Mouse (Mus musculus) spleen, postnatal 36 days (tissue): ENCODE results near the gene Mmp17.
"Not testable (repeated sequence)": the region's sequence is repeated elsewhere in the genome, so short reads cannot be mapped to it uniquely, and the experiment has no call there.

Experiments
- DNase-seq, 2 experiments: peaks; one replicate each; pipeline ENCODE4 v3.0.0; 2022; ENCODE audit warnings: low spot score in 2 of 2, mixed read lengths in 1 of 2

Mmp17 gene

DNA sequence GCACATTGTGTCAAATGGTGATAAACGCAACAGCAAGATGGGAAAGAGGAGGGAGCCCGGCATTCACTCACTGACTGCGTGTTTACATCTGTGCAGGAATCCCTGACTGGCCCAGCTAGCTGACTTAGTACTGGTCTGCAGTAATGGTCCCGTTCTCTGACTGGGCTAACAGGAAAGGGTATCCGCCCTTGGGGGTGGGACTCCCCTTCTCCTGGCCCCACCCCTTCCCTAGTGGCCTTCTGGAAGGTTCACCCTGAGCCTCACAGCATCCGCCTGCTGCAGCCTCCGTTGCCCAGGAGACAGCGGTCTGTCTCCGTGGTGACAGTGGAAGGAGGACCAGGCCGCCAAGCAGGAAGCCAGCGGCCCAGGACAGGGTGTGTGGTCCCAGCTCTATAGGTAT is 6.9 kb downstream of the Mmp17 start:
- no peak for DNase-seq

DNA sequence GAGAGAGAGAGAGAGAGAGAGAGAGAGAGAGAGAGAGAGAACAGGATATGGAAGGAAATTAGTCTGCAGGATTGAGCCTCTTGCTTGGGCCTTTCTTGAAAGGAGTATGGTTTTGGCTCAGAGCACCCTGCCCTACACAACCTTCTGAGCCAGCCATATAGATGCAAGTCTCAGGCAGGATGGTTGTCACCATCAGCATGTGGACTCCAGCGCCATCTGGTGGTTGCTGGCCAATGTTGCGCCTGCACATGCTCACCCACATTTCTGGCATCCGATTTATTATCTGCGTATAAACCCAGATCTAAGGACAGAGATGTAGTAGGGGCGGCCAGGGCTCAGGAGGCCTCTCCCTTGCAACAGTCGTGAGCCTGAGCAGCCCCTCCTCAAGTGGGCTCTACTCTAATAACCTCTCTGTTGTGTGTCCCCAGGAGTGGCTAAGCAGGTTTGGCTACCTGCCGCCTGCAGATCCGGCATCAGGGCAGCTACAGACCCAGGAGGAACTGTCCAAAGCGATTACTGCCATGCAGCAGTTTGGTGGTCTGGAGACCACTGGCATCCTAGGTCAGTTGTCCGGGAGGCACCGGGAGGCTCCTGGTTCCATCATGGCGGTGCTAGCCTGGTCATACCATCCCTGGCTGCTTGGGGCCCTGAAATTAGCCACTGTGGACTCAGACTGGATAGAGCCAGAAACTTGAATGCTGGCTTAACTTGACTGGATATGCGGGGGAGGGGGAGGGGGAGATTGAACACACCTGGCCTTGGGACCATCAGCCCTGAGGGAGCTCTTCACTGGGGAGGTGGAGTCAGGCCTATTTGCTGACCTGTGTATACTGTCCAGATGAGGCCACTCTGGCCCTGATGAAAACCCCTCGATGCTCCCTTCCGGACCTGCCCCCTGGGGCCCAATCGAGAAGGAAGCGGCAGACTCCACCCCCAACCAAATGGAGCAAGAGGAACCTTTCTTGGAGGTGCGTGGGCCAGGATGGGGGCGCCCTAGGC is 10.4 kb downstream of the Mmp17 start:
- peak; percentile 58 to 62 for DNase-seq

DNA sequence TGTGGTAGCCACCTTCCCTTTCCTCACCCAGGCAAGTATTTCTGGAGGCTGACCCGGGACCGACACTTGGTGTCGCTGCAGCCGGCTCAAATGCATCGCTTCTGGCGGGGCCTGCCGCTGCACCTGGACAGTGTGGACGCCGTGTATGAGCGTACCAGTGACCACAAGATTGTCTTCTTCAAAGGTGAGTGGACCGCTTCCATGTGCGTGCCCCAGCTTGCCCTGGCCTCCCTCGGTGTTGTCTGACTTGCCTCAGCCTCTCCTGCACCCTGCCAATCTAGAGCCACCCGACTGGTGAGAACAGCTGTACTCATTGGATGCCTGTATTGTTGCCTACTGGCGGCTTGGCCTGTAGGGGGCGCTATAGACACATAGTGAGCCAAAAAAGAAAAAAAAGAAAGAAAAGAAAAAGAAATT is 18.1 kb downstream of the Mmp17 start:
- DNase-seq: no peak

DNA sequence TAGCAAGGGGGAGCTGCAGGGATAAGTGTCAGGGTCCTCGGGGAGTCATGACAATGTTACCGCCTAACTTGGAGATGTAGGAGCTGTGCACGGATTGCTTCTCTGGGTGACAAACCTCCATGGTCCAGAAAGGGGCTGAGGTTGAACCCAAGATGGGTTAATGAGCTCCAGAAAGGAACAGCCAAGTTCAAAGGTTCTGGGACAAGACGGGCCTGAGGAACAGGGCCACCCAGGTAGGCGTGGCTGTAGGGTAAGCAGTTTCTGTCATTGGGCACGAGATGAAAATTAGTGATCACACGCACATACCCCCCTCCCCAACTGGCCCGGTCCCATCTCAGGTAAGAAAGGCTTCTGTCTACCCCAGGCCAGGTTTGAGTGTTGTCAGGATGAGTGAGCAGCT is 23.5 kb downstream of the Mmp17 start:
- DNase-seq: no peak

DNA sequence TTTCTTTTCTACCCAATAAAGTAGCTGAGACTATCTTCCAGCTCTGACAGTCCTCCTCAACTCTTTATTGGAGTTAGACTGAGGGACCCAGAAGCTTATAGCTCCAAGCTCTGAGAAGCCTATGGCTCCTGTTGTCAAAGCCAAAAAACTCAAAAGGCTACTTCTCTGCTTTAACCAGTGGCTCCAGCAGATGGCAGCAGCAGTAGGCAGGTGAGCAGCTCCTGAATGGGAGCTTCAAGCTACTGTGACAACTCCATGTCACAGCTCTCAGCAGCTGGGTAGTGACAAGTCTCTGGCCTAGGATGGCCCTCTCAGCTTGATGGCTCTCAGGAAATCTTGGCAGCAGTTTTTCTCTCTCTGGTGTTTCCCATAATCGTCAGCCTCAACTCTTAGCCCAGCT is 27.1 kb downstream of the Mmp17 start:
- peak; percentile 22 to 36 for DNase-seq

DNA sequence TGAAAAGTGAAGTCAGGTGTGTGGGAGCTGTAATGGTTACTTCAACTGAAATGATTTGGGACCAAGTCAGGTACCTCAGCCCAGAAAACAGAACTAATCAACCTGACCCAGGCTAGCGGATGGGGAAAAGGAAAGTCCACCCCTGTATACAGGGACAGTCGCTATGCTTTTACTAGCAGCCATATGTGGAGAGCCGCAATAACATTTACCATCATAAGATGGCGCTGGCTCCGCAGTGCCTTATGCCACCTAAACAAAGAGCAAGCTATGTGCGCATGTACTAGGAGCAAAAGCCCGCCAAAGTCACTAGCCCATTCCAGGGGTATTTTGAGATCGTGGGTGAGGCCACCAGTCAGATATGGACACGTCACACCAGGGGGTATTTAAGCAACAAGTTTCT is 36.6 kb downstream of the Mmp17 start:
- DNase-seq: not testable (repeated sequence)

DNA sequence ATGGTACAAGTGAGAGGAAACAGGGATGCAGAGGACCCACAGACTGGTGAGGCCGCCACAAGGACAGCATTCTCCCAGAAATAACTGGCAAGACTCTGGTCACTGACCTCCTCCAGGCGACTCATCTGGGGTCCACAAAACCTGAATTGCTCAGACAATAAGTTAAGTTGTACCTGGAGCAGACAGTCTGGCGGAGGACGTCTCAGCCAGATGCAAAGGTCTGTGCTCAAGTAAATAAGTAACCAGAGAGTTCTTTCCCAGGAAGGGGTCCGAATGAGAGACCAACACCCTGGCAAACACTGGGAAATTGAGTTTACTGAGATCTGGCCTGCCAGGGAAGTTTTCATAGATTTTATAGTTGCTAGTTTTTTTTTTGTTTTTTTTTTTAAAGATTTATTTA is 37.4 kb downstream of the Mmp17 start:
- DNase-seq: no peak

DNA sequence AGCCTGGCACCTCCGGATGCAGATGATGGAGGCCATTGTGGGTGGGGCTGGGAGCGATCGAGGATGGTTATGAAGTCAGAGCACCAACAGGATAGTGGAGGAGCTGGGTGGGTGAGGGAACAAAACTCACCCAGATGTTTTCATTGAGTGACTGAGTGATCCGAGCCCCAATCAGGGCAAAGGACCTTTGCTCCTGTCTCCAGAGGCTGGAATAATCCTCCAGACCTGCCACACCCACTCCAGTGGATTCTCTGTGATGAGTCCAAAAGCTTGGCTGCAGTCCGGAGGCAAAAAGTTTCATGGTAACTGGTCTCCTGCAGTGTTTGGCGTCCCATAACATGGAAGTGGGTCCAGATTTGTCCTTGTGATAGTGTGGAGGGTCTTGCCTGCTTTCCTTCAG is 42.1 kb downstream of the Mmp17 start:
- no peak for DNase-seq

DNA sequence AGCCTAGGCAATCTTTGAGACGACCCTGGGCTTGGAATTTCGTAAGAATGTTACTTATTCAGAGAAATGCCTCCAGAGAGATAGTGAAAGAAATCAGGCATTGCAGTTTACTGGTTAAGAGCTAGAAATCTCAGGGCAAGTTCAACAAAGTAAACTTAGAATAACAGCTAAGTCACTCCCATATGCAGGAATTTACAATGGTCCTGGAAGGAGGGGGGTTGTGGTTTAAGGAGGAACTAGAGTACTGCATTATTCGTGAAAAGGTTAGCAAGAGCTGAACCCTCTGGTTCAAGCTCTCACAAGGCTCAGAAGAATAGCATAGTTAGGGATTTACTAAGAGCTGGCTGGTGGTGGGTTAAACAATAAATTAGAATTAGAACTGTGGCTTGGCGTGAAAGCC is 42.6 kb downstream of the Mmp17 start:
- DNase-seq: not testable (repeated sequence)

DNA sequence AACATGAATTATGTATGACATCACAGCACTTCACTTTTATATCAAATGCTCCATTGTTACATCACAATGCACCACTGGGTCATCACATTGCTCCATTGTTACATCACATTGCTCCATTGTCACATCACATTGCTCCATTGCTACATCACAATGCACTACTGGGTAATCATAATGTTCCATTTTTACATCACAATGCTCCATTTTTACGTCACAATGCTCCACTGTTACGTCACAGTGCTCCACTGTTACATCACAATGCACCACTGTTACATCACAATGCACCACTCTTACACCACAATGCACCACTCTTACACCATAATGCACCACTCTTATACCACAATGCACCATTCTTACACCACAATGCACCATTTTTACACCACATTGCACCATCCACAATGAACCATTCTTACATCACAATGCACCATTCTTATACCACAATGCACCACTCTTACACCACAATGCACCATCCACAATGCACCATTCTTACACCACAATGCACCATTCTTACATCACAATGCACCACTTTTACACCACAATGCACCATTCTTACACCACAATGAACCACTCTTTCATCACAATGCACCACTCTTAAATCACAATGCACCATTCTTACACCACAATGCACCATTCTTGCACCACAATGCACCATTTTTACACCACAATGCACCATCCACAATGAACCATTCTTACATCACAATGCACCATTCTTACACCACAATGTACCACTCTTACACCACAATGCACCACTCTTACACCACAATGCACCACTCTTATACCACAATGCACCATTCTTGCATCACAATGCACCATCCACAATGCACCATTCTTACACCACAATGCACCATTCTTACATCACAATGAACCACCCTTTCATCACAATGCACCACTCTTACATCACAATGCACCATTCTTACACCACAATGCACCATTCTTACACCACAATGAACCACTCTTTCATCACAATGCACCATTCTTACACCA is 48.6 kb downstream of the Mmp17 start:
- not testable (repeated sequence) for DNase-seq

DNA sequence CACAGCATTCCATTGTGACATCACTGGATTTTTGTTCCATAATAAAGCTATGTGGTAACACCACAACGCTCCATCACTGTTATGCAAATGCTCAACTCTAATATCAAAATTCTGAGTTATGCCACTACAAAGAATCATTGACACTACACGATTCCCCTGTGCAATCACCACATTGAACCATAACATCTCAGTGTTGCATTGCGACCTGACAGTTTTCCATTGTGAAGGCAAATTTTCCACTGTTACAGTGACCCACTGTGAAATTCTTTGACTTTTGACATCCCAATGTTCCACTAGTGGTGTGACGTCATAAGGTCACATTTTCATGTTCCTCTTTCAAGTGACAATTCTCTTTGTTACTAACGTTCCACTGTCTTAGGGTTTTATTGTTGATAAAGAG is 66.9 kb downstream of the Mmp17 start:
- DNase-seq: no peak

DNA sequence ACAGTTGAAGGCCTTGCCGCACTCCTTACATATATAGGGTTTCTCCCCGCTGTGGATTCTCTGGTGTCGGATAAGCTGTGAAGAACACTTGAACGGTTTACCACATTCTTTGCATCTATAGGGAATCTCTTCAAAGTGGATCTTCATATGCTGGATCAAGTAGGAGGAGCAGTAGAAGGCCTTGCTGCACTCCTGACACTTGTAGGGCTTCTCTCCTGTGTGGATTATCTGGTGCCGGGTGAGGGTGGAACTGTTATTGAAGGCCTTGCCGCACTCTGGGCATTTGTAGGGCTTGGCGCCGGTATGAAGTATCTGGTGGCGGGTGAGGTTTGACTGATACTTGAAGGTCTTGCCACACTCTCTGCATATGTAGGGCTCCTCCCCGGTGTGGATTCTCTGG is 73.0 kb downstream of the Mmp17 start:
- DNase-seq: no peak

DNA sequence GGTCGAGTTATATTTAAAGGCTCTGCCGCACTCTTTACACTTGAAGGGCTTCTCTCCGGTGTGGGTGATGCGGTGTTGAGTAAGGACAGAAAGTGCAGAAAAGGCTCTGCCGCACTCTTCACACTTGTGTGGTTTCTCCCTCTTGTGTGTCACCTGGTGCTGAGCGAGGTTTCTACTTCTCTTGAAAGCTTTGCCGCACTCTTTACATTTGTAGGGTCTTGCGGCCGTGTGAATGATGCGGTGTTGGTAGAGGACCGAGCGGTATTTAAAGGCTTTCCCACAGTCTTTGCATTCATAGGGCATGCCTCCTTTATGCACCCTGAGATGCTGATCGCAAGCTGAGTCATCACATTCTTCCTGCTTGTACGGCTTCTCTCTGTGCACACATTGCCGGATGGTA is 74.0 kb downstream of the Mmp17 start:
- DNase-seq: no peak
